Mouse (Mus musculus): ENCODE results near the gene Myo1c.

The Myo1c gene

GRCm38 (mm10) chr11:75650311-75650710 lies at the start of gene Myo1c:
TSS of gene Myo1c (plus strand) at chr11:75650504.
- in situ Hi-C loops (cut with MboI, MseI) = no loop called here

DNA sequence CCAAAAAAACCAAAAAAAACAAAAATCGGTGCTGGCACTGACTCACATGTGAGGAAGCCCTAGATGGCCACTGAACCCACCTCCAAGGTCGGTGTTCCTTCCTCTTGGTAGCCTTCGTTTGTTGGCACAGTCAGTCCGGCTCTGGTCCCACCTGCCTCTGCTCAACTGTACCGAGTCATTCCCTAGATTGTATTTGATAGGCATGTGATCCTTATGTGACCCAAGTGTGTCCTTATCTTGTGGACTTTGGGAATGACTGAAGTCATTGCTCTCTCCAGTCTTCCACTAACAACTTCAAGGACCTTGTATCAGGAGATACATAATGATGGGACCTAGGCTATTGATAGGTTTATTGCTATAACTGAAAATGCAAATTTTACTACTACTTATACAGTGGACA lies 45.5 kb upstream of the Myo1c start:
- in situ Hi-C loops (cut with MboI, MseI) = no loop called here

DNA sequence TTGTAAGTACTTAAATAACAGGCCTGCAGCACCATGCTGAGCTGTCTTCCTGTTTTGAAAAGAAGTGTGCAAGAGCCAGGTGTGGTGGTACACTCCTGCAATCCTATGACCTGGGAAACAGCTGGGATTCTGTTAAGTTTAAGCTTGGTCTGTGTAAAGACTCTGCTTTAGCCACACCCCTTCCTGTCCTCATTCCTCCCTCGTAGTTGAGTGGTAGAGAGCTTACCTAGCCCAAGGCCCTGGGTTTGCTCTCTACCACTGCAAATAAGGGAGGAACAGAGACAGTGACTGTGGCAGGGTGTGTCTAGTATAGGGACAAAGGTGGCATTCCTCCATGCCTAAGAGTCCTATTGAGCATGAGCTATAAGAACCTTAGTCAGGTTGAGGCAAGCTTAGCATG lies 45.0 kb upstream of the Myo1c start:
- in situ Hi-C loops (cut with MboI, MseI) = no loop called here

- in situ Hi-C loops (cut with MboI, MseI) = no loop called here
Observed at GRCm38 (mm10) chr11:75608776-75609175, 41.5 kb upstream of the Myo1c start.

GRCm38 (mm10) chr11:75610021-75610420 lies 40.3 kb upstream of the Myo1c start:
- in situ Hi-C loops (cut with MboI, MseI) = no loop called here

DNA sequence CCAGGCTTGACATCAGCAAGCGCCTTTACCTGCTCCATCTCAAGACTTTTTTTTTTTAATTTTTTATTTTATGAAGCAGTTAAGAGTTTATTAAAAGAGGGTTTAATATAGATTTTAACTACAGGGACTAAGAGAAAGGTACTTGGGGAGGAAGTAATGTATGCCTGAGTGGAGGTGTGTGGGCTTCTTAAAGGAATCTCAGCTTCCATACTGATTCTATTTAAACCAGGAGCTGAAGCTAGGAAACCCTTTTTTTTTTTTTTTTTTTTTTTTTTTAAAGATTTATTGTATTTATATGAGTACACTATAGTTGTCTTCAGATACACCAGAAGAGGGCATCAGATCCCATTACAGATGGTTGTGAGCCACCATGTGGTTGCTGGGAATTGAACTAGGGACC lies 35.5 kb upstream of the Myo1c start:
- in situ Hi-C loops (cut with MboI, MseI) = no loop called here

DNA sequence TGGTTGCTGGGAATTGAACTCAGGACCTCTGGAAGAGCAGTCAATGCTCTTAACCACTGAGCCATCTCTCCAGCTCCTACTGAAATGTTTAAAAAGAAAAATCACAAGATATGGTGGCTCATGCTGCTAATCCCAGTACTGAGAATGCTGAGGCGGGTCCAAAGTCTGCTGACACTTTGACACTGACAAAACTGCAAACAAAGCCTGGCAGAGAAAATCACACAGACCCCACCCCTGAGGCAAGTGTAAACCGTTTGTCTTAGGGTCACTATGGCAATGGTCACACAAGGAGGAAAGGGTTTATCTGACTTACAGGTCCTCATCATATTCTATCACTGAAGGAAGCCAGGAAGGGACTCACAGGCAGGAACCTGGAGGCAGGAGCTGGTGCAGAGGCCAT lies 34.7 kb upstream of the Myo1c start:
- in situ Hi-C loops (cut with MboI, MseI) = no loop called here

DNA sequence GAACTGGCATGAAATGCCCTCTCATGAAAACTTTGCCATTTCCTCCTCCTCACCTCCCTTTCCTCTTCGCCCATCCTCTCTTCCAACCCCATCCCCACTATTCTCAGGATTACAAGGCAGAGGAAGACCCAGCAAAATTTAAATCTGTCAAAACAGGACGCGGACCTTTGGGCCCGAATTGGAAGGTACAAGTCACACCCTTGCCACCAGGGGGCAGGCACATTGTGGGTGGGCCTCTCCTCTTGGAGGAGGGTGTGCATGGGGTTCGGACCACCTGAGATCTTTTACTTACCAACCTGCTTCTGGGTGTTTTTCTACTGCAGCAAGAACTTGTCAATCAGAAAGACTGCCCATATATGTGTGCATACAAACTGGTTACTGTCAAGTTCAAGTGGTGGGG lies 31.2 kb upstream of the Myo1c start:
- in situ Hi-C loops (cut with MboI, MseI) = no loop called here

DNA sequence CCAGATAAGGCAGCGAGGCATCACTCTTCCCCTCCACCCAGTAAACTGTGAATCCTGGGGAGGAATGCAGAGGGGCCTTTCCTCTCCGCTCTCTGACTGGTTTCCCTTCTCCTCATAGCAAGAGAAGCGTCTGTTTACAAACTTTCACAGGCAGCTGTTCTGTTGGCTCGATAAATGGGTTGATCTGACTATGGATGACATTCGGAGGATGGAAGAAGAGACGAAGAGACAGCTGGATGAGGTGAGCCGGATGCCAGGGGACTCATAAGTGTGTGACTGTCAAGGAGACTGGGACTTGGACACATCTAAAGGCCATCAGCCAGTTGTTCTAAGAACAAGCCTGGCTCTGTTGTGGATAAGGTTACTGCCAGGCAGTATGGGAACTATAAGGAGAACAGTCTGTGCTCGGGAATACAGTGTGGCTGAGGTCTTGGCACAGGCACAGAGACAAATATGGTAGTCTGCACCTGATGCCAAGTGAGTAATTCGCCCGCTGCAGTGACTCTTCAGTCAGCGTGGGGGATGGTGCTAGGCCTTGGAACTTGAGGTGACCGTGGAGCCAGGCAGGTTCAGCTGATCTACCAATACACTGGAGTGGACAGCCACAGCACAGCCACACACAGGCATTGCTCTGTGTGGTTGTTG lies 30.0 kb upstream of the Myo1c start:
- in situ Hi-C loops (cut with MboI, MseI) = no loop called here

- in situ Hi-C loops (cut with MboI, MseI) = no loop called here
Observed at GRCm38 (mm10) chr11:75621426-75621825, 28.9 kb upstream of the Myo1c start.

DNA sequence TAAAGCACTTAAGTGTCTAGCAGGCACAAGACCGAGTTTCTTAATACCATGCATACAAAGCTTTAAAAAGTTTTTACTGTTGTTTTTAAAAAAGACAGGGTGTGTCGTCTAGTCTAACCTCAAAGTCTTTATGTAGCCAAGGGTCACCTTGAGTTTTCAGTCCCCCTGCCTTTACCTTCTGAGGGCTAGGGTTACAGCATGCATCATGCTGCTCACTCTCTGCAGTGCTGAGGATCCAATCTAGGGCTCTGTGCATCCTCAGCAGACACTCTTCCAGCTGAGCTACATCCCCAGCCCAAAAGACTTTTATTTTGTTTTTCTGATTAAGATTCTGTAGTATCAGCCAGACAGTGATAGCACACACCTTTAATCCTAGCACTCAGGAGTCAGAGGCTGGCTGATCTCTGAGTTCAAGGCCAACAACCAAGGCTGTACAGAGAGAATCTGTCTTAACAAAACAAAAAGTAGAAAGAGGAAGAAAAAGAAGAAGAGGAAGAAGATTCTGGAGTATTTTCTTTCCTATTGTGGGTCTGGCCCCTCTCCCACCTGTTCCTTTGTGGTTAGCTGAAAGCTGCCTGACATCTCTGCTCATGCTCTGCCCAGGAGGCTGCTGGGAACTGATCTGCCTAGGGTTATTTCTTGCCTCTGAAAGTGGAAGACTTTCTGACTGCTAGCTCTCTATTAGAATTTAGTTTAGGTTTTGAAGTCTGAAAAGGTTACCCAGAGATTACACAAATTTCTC lies 27.5 kb upstream of the Myo1c start:
- in situ Hi-C loops (cut with MboI, MseI) = no loop called here

DNA sequence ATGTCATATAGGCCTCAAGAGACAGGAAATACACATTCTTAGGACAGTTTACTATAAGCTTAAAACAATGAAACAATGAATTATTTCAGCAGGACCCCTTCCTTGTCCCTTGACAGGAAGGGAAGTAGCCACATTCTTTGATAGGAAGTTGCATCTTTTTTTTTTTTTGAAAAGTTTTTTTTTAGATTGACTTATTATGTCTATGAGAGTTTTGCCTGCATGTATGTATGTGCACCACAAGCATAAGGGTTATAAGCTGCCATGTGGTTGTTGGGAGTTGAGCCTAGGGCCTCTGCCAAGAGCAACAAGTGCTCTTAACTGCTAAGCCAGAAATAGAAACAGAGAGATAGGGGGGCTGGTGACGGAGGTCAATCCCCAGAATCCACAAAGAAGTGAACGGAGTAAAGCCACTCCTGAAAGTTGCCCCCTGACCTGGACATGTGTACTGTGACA lies 26.2 kb upstream of the Myo1c start:
- in situ Hi-C loops (cut with MboI, MseI) = no loop called here

GRCm38 (mm10) chr11:75625820-75626219 lies 24.5 kb upstream of the Myo1c start:
- in situ Hi-C loops (cut with MboI, MseI) = no loop called here

DNA sequence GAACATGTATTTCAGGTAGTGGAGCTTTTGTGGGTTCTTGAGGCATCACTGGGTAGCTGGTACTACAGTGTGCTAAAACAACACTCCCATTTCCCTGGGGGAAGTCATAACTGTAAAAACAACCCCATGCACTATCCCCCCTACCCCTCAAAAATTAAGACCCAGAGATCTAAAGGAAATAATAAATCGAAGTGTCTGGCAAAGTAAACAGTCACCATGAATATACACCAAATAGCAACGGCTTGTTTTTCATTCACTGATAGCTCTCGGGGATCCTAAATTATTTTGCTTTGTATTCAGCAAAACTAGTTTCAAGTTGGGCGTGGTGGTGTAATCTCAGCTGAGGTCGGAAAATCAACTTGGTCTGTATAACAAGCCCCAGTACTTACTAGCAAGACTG lies 20.2 kb upstream of the Myo1c start:
- in situ Hi-C loops (cut with MboI, MseI) = no loop called here

- in situ Hi-C loops (cut with MboI, MseI) = no loop called here
Observed at GRCm38 (mm10) chr11:75630645-75631229, 19.6 kb upstream of the Myo1c start, which contains the start of gene Inpp5k. TSS of gene Inpp5k (plus strand) at chr11:75630988.

GRCm38 (mm10) chr11:75631561-75632225 lies 18.6 kb upstream of the Myo1c start:
- in situ Hi-C loops (cut with MboI, MseI) = no loop called here

DNA sequence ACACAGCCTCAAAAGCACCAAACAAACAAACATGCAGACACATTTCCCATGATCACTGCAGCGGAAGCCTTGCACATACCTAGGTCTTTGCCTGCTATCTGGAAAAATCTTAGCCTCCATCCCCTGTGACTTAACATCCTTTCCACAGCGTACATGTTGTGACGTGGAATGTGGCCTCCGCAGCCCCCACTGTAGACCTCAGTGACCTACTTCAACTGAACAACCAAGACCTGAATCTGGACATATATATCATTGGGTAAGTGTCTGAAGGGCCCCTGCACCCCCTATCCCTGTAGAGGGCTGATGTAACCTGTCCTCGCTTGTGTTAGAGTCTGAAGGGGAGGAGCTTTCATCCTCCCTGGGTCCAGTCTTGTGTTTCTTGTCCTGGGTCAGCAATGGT lies 17.4 kb upstream of the Myo1c start:
- in situ Hi-C loops (cut with MboI, MseI) = no loop called here

GRCm38 (mm10) chr11:75634801-75635200 lies 15.5 kb upstream of the Myo1c start:
- in situ Hi-C loops (cut with MboI, MseI) = no loop called here

DNA sequence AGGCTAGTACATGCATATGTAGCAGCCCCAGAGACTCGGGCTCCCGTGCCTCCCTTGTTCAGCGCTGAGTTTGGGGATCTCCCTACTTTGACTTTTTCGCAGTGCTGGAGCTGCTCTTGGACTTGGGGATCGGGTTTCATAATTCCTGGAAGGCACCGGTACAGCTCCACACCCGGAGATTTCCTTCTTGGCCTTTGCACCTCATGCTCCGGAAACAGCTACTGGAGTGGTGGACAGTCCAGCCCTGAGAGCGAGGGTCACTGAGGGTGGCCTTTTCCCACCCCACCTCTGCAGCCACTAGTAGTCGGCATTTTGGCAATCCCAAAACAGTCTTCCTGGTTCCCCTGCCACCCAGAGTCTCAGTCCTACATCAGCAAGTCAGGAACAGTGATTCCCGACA lies 15.0 kb upstream of the Myo1c start:
- in situ Hi-C loops (cut with MboI, MseI) = no loop called here

GRCm38 (mm10) chr11:75643323-75643722 lies 7.0 kb upstream of the Myo1c start:
- in situ Hi-C loops (cut with MboI, MseI) = no loop called here

GRCm38 (mm10) chr11:75644684-75645083 lies 5.6 kb upstream of the Myo1c start:
- in situ Hi-C loops (cut with MboI, MseI) = no loop called here

DNA sequence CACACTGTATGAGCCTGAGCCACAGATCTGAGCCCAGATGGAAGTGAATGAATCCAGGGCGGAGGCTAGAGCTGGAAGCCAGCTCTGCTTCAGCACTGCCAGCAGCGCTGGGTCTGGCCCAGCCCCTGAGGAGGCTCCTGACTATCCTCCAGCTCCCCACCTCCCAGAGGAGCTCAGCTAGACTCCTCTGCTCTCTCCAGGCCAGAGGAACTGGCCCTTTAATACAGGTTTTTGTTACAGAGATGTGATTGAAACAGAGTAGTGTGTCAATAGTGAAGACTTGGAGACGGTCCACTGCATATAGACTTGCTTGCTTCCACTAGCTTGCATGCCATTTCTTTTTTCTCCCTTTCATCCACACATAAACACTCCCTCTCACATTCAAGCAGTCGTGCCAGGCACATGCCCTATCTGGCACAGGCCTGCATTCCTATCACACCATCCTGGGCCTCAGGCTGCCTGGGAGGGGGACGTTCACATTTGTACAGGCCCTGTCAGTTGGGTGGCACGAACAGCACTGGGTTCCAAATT lies 2.6 kb upstream of the Myo1c start:
- in situ Hi-C loops (cut with MboI, MseI) = no loop called here
